Mouse (Mus musculus) embryonic facial prominence, embryonic 14.5 days (tissue): ENCODE measurements around the gene Rabl2. TPM values are rescaled to one million over a fixed set of nuclear protein-coding genes. Genes with fewer than 3 reads are reported as not detected.

Source experiments
- ATAC-seq: fragments of 200-750 bp; cut with Nextera tagmentation; 2 replicates; pipeline ENCODE4 v1.8.0; 2017; ENCODE audit warnings: low read depth, moderate number of reproducible peaks, moderate TSS enrichment
- DNase-seq: peaks from one replicate; pipeline ENCODE4 v3.0.0-alpha.2; 2015; ENCODE audit warnings: low spot score
- H3K27ac ChIP-seq: fragments of 300-500 bp; sonication (generic); replicated peaks from 2 replicates; pipeline ENCODE4 v1.5.1; 2014; ENCODE audit warnings: low read depth, mild to moderate bottlenecking, low read length, moderate library complexity
- H3K27me3 ChIP-seq: fragments of 300-500 bp; sonication (generic); replicated peaks from 2 replicates; pipeline ENCODE4 v1.6.1; 2014; ENCODE audit warnings: low read length; ENCODE audit not compliant: control insufficient read depth, insufficient read depth
- H3K36me3 ChIP-seq: fragments of 300-500 bp; sonication (generic); 2 replicates; pipeline ENCODE4 v1.6.1; 2014; ENCODE audit warnings: low read length, mixed read lengths; ENCODE audit not compliant: control insufficient read depth, insufficient read depth
- H3K4me1 ChIP-seq: fragments of 300-500 bp; sonication (generic); 2 replicates; pipeline ENCODE4 v1.6.1; 2014; ENCODE audit warnings: antibody characterized with exemption, low read length; ENCODE audit not compliant: control insufficient read depth, insufficient read depth
- H3K4me2 ChIP-seq: fragments of 300-500 bp; sonication (generic); 2 replicates; pipeline ENCODE4 v1.6.1; 2014; ENCODE audit warnings: low read depth, mild to moderate bottlenecking, low read length, moderate library complexity, mixed read lengths
- H3K4me3 ChIP-seq: fragments of 300-500 bp; sonication (generic); 2 replicates; pipeline ENCODE4 v1.5.1; 2014; ENCODE audit warnings: low read depth, mild to moderate bottlenecking, low read length
- H3K9ac ChIP-seq: fragments of 300-500 bp; sonication (generic); 2 replicates; pipeline ENCODE4 v1.6.1; 2014; ENCODE audit warnings: low read depth, mild to moderate bottlenecking, low read length, moderate library complexity, mixed read lengths
- H3K9me3 ChIP-seq: fragments of 300-500 bp; sonication (generic); 2 replicates; pipeline ENCODE4 v1.6.1; 2016; ENCODE audit warnings: low read length; ENCODE audit not compliant: control insufficient read depth
- WGBS: fragments of 180-500 bp; shearing (Covaris S2); extraction: QIAGEN DNeasy Blood & Tissue Kit; methylation state at CpG from one replicate; pipeline ENCODE4 v1.1.7; 2014; 5-methylcytosine and 5-hydroxymethylcytosine counted together
- polyA plus RNA-seq: library from polyadenylated mRNA; unstranded; fragments of >200 nt; fragmentation: Nextera tagmentation; extraction: Ambion mirVana; gene quantifications from 2 replicates; pipeline ENCODE4 v1.2.1, GENCODE M21; 2014

Rabl2 gene
- 44.4 and 45.7 TPM in 2 replicates for polyA plus RNA-seq

GRCm38 (mm10) chr15:89591723-89592455 is at the start of gene Rabl2:
TSS of gene Rabl2 (minus strand) at chr15:89591923.
- H3K27ac ChIP-seq, result peak within 1 kb of the TSS; percentile 65; the same call in 1 of the 2 replicates
- ATAC-seq, result peak; percentile 98
- peak within 1 kb of the TSS; percentile 79 for H3K9ac ChIP-seq
- peak within 1 kb of the TSS; percentile 75 for H3K4me3 ChIP-seq
- no peaks in the 10 kb centered on the region for H3K27me3 ChIP-seq
- WGBS, result under 1% methylated on average over 14 of the region's 35 CpGs
- no peaks in the 10 kb centered on the region for H3K9me3 ChIP-seq
- peaks cover 14% of the 10 kb centered on the region for H3K4me1 ChIP-seq
- peak within 1 kb of the TSS; percentile 83 for H3K4me2 ChIP-seq
- H3K36me3 ChIP-seq, result peaks cover 8% of the 10 kb centered on the region
- DNase-seq, result peak; percentile 93

DNA sequence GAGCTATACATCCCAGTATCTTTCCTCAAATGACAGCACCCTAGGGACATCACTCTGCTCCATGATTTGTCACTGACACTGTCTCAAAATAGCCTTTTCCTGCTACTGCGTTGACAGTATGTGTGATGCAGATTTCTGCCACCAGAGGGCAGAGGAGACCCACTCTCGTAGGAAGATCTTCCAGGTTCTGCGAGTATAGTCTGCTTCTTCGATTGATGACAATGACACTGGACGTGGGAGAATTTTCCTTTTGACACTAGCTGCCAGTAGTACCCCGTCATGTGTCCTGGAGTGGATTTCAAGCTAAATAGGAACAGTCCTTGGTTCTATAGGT is 31.9 kb upstream of the Rabl2 start:
- Histone ChIP-seq H3K27me3 (no peaks in the 10 kb centered on the region), H3K4me3 (no peak overlapping the region), H3K27ac (no peak overlapping the region), H3K9me3 (no peaks in the 10 kb centered on the region), H3K36me3 (no peaks in the 10 kb centered on the region), H3K4me1 (no peaks in the 10 kb centered on the region), H3K4me2 (no peak overlapping the region), H3K9ac (no peak overlapping the region)
- peak; percentile 76 for DNase-seq
- WGBS, result 10% methylated on average over 6 of the region's 6 CpGs
- ATAC-seq, result 0 out of 2 replicates have a peak, but pooled peaks have one; percentile 26

DNA sequence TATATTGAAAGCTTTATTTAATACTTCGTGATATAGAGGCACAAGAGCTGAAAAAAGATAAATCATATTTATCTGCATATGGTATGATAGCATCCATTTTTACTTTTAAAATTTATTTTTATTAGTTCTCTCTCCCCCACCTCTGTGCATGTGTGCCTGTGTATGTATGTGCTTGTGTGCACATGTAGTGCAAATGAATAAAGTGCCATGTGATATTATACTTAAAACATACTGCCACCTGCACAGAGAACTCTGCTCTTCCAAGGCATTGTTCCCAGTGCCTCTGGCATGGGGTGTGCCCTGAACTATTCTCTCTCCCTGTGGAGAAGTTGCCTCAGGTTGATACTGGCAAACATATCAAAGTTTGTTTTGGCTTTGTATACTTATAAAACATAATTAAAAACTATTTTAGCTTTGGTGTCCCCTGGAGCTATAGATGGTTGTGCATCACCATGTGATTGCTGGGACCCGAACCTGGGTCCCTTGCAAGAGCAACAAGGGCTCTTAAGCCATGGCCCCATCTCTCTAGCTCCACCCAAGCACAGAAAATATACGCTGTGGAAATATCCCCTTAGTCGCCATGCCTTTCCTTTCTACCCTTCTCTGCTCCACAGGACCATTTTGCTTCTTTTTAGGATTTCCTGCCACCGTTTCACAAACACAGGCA is 31.4 kb upstream of the Rabl2 start:
- Histone ChIP-seq H3K4me2 (no peak overlapping the region), H3K4me3 (no peak overlapping the region), H3K36me3 (no peaks in the 10 kb centered on the region), H3K4me1 (no peaks in the 10 kb centered on the region), H3K27me3 (no peaks in the 10 kb centered on the region), H3K27ac (no peak overlapping the region), H3K9ac (no peak overlapping the region), H3K9me3 (no peaks in the 10 kb centered on the region)
- 55% methylated on average over 5 of the region's 5 CpGs for WGBS
- DNase-seq, result no peak
- no peak for ATAC-seq

DNA sequence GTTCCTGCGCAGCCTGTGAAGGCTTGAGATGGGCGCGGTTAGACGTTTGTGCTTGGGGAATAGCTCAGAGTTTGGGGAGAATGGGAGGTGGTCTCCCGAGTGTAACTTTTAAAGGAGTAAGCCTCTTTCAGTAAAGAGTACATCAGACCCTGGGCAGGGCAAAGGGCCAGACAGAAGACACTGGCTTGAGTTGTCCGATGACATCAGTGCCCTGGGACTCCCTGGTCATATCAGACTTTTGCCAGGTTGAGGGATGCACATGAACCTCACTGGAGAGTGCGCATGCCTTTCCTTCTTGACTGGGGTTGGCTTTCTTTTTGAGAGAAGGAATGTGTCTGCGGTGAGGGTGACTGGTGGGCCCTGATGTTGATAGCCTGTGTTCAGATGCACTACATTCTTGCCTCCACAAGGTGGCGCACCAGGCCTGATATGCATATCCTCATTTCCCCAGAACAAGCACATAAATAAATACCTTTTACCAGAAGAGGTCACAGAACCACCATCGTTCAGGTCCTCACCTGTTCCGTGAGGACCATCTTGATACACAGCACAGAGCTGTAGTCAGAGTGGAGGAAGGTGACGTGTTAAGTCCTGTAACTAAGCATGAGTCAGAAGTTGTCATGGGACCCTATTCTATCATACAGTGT is 30.7 kb upstream of the Rabl2 start:
- Histone ChIP-seq H3K36me3 (no peaks in the 10 kb centered on the region), H3K4me3 (no peak overlapping the region), H3K27ac (no peak overlapping the region), H3K4me2 (no peak overlapping the region), H3K9me3 (no peaks in the 10 kb centered on the region), H3K4me1 (no peaks in the 10 kb centered on the region), H3K27me3 (no peaks in the 10 kb centered on the region), H3K9ac (no peak overlapping the region)
- DNase-seq, result peak; percentile 22
- peak; percentile 41; the same call in 1 of the 2 replicates for ATAC-seq
- WGBS, result 77% methylated on average over 12 of the region's 12 CpGs

DNA sequence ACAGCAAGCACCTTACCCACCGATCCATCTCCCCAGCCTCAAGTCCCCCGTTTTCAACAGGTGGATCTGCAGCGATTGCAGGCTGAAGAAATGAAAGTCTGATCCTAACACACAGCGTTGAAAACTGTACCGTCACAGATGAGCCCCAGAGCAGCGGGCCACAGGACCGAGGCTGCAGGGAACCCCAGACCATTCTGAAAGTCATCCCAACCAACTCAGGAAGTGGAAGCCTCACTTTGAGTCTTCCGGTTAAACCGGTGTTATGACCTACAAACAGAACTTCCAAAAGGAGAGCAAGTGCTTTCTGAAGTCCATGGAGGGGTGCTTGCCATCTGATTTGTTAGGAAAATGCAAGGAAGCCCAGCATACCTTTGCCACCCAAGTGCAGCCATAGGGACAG is 16.2 kb upstream of the Rabl2 start:
- H3K4me2 ChIP-seq, result no peak overlapping the region
- no peak overlapping the region for H3K9ac ChIP-seq
- no peaks in the 10 kb centered on the region for H3K4me1 ChIP-seq
- no peak for DNase-seq
- H3K36me3 ChIP-seq, result no peaks in the 10 kb centered on the region
- H3K27me3 ChIP-seq, result no peaks in the 10 kb centered on the region
- no peak overlapping the region for H3K4me3 ChIP-seq
- no peaks in the 10 kb centered on the region for H3K9me3 ChIP-seq
- WGBS, result 78% methylated on average over 9 of the region's 9 CpGs
- no peak for ATAC-seq
- no peak overlapping the region for H3K27ac ChIP-seq

DNA sequence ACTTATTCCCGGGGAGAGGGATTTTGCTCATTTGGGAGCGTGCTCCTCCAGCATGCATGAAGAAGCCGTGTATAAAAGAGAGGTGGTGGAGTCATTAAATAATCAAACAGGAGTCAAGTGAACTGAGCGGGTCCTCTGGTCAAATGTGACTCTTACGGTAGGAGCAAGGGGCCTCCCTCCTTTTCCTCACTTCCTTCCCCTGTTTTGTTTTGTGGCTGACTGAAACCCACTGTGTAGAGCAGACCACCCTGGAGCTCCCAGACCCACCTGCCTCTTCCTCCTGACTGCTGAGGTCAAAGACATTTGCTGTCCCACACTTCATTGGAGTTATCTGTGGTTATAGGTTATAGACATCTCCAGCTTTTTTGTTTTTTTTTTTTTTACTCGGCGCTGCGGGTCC is 15.8 kb upstream of the Rabl2 start:
- H3K27ac ChIP-seq, result no peak overlapping the region
- H3K4me2 ChIP-seq, result no peak overlapping the region
- no peak for ATAC-seq
- no peak overlapping the region for H3K4me3 ChIP-seq
- 81% methylated on average over 8 of the region's 8 CpGs for WGBS
- no peaks in the 10 kb centered on the region for H3K27me3 ChIP-seq
- no peaks in the 10 kb centered on the region for H3K9me3 ChIP-seq
- no peaks in the 10 kb centered on the region for H3K4me1 ChIP-seq
- H3K36me3 ChIP-seq, result no peaks in the 10 kb centered on the region
- H3K9ac ChIP-seq, result no peak overlapping the region
- DNase-seq, result no peak

DNA sequence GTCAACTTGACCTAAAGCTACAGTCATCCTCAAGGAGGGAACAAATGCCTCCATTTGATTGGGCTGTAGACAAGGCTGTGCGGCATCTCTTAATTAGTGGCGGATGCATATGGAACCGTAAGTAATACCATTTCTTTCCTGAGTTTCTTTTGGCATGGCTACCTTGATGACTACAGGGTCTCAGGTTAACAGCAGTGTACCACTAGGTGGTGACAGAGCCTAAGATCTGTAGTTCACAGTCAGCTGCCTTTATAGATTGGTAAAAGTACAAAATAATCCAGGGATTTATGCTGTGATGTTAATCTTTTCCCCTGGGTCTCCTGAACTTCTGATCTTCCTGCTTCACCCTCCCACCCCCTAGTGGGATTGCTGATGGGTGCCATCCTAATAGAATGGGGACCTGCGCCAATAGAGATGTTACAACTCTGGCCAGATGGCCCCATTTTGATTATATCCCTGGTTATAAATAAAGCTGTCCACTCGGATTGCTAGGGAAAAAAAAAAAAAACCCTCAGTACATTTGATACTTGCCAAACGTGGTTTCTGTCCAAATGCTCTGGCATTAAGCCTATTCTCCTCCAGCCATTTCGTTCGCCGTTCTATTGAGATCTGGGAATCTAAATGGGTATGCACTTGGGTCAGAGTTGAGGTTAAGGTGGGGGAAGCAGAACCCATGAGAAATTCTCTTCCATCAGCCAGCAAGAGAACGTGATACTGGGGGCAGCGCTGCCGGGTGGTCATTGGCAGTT is 14.3 kb upstream of the Rabl2 start:
- DNase-seq (peak; percentile 30), ATAC-seq (no peak)
- Histone ChIP-seq H3K27me3 (no peaks in the 10 kb centered on the region), H3K9me3 (no peaks in the 10 kb centered on the region), H3K4me1 (no peaks in the 10 kb centered on the region), H3K4me3 (no peak overlapping the region), H3K36me3 (no peaks in the 10 kb centered on the region), H3K4me2 (no peak overlapping the region), H3K27ac (no peak overlapping the region), H3K9ac (no peak overlapping the region)
- WGBS, result 68% methylated on average over 12 of the region's 12 CpGs

DNA sequence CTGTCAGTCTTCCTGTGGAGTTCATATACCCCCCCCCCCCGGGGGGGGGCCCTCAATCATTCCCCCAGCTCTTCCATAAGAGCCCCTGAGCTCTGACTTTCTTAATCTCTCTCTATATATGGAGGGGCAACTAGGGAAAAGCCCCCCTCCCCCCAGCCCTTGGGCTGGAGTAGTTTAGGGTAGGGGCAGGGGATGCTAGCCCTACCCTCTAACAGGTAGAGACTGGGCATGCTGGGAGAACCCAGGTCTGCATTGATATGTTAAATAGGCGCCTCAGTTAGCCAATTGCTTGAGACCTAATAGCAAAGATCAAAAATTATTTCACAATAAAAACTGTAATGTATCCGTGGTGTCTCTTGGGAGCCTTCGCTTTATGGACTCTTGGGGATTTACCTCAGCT is 825 bp upstream of the Rabl2 start:
- Histone ChIP-seq H3K27me3 (no peaks in the 10 kb centered on the region), H3K4me2 (peak overlapping the region; percentile 83)
- WGBS, result 42% methylated on average over 4 of the region's 4 CpGs

More for the DNA sequence above, 825 bp upstream of the Rabl2 start:
- Histone ChIP-seq H3K4me3 (peak overlapping the region; percentile 75), H3K9me3 (no peaks in the 10 kb centered on the region), H3K27ac (no peak overlapping the region), H3K4me1 (peaks cover 14% of the 10 kb centered on the region), H3K36me3 (peaks cover 2% of the 10 kb centered on the region; the same call in 1 of the 2 replicates), H3K9ac (peak overlapping the region; percentile 79)
- DNase-seq, result no peak
- no peak for ATAC-seq
